Mouse (Mus musculus): Measurements from ENCODE around the gene Tspan4. TPM values are rescaled to one million over a fixed set of nuclear protein-coding genes. Genes with fewer than 3 reads are reported as not detected.

Gene Tspan4
- total RNA-seq, 2 experiments from 2014 or later, result 24.5 to 28.7 TPM

- no peak for DNase-seq (ENCODE audit: low spot score in 2 of 2)
These were observed 67.5 kb downstream of the Tspan4 start for GRCm38 (mm10) chr7:141542588-141542987.

Other genes with a start within 250 kb of the Tspan4 start
- gene Phrf1, start 246.5 kb upstream of the Tspan4 start, total RNA-seq (2021), result 10 to 100 TPM; 66.9 to 77.2 TPM
- gene Irf7, start 208.8 kb upstream of the Tspan4 start, total RNA-seq (2021), result 1 to 10 TPM in 1 of 2 experiments, under 1 TPM in 1; 0.46 to 1.3 TPM
- gene Cdhr5, start 198.5 kb upstream of the Tspan4 start, total RNA-seq (2021), result not detected
- gene Sct, start 196.1 kb upstream of the Tspan4 start, total RNA-seq (2021), result not detected
- gene Drd4, start 183.2 kb upstream of the Tspan4 start, total RNA-seq (2021), result under 1 TPM; 0.31 to 0.32 TPM
- gene Deaf1, start 147.6 kb upstream of the Tspan4 start, total RNA-seq (2021), result 100 to 1,000 TPM; 180 to 199 TPM
- 10 to 100 TPM; 30.2 to 30.8 TPM for gene Tmem80, start 147.5 kb upstream of the Tspan4 start, total RNA-seq (2021)
- 1 to 10 TPM; 5.5 to 7.8 TPM for gene Eps8l2, start 136.4 kb upstream of the Tspan4 start, total RNA-seq (2021)
- gene Taldo1, start 83.0 kb upstream of the Tspan4 start, total RNA-seq (2021), result 100 to 1,000 TPM; 129 to 140 TPM
- 10 to 100 TPM; 37.4 to 37.6 TPM for gene Gatd1, start 61.1 kb upstream of the Tspan4 start, total RNA-seq (2021)
- gene Cend1, start 45.7 kb upstream of the Tspan4 start, total RNA-seq (2021), result 100 to 1,000 TPM; 332 to 341 TPM
- gene Slc25a22, start 37.3 kb upstream of the Tspan4 start, total RNA-seq (2021), result 100 to 1,000 TPM; 366 to 390 TPM
- gene Pidd1, start 31.2 kb upstream of the Tspan4 start, total RNA-seq (2021), result 1 to 10 TPM; 1.9 TPM
- 100 to 1,000 TPM; 577 to 590 TPM for gene Rplp2, start 27.9 kb upstream of the Tspan4 start, total RNA-seq (2021)
- gene Pnpla2, start 20.0 kb upstream of the Tspan4 start, total RNA-seq (2021), result 10 to 100 TPM; 32.4 to 36.6 TPM
- gene Cracr2b, start 14.1 kb upstream of the Tspan4 start, total RNA-seq (2021), result 1 to 10 TPM; 5.5 to 6.6 TPM
- gene Cd151, start 7.8 kb upstream of the Tspan4 start, total RNA-seq (2021), result 10 to 100 TPM; 29.5 to 33.8 TPM
- 10 to 100 TPM; 43.9 to 50.4 TPM for gene Polr2l, start 108 bp upstream of the Tspan4 start, total RNA-seq (2021)
- gene Chid1, start 64.6 kb downstream of the Tspan4 start, total RNA-seq (2021), result 10 to 100 TPM; 79.9 to 86.7 TPM
- 100 to 1,000 TPM; 279 to 285 TPM for gene Ap2a2, start 86.9 kb downstream of the Tspan4 start, total RNA-seq (2021)
- not detected for gene Muc6, start 180.1 kb downstream of the Tspan4 start, total RNA-seq (2021)
- 1 to 10 TPM in 1 of 2 experiments, under 1 TPM in 1; 0.83 to 1.2 TPM for gene Muc2, start 215.1 kb downstream of the Tspan4 start, total RNA-seq (2021)